Mouse (Mus musculus) midbrain, embryonic 11.5 days (tissue): ENCODE data around the gene Prrc2a. TPM values are rescaled to one million over a fixed set of nuclear protein-coding genes. Genes with fewer than 3 reads are reported as not detected.

ENCODE experiments used
- ATAC-seq: fragments of 200-750 bp; cut with Nextera tagmentation; 2 replicates; pipeline ENCODE4 v1.8.0; 2017; ENCODE audit warnings: moderate TSS enrichment, moderate library complexity; ENCODE audit not compliant: low FRiP score
- DNase-seq: peaks from one replicate; pipeline ENCODE4 v3.0.0; 2015; ENCODE audit warnings: low spot score; ENCODE audit errors: missing footprints
- H3K27ac ChIP-seq: fragments of 300-500 bp; sonication (generic); 2 replicates; pipeline ENCODE4 v1.5.1; 2014; ENCODE audit warnings: low read depth, low read length
- H3K27me3 ChIP-seq: fragments of 300-500 bp; sonication (generic); 2 replicates; pipeline ENCODE4 v1.6.1; 2014; ENCODE audit warnings: mild to moderate bottlenecking, low read length, moderate library complexity, mixed read lengths; ENCODE audit not compliant: control insufficient read depth, insufficient read depth
- H3K36me3 ChIP-seq: fragments of 300-500 bp; sonication (generic); 2 replicates; pipeline ENCODE4 v1.6.1; 2014; ENCODE audit warnings: mild to moderate bottlenecking, low read length, moderate library complexity, mixed read lengths; ENCODE audit not compliant: control insufficient read depth, insufficient read depth
- H3K4me1 ChIP-seq: fragments of 300-500 bp; sonication (generic); 2 replicates; pipeline ENCODE4 v1.6.1; 2014; ENCODE audit warnings: low read length; ENCODE audit not compliant: control insufficient read depth, insufficient read depth
- H3K4me2 ChIP-seq: fragments of 300-500 bp; sonication (generic); 2 replicates; pipeline ENCODE4 v1.6.1; 2014; ENCODE audit warnings: mild to moderate bottlenecking, moderate library complexity
- H3K4me3 ChIP-seq: fragments of 300-500 bp; sonication (generic); 2 replicates; pipeline ENCODE4 v1.5.1; 2014; ENCODE audit warnings: low read depth, low read length
- H3K9ac ChIP-seq: fragments of 300-500 bp; sonication (generic); 2 replicates; pipeline ENCODE4 v1.6.1; 2014; ENCODE audit warnings: low read length
- H3K9me3 ChIP-seq: fragments of 300-500 bp; sonication (generic); 2 replicates; pipeline ENCODE4 v1.6.1; 2016; ENCODE audit warnings: low read length; ENCODE audit not compliant: control insufficient read depth
- WGBS: fragments of 180-500 bp; shearing (Covaris S2); extraction: QIAGEN DNeasy Blood & Tissue Kit; methylation state at CpG from one replicate; pipeline ENCODE4 v1.1.7; 2014; 5-methylcytosine and 5-hydroxymethylcytosine counted together
- polyA plus RNA-seq: library from polyadenylated mRNA; unstranded; fragments of >200 nt; fragmentation: Nextera tagmentation; extraction: Ambion mirVana; gene quantifications from 2 replicates; pipeline ENCODE4 v1.2.1, GENCODE M21; 2014

Prrc2a gene
- polyA plus RNA-seq, 1 experiment from 2014 or later, result 153 TPM

DNA sequence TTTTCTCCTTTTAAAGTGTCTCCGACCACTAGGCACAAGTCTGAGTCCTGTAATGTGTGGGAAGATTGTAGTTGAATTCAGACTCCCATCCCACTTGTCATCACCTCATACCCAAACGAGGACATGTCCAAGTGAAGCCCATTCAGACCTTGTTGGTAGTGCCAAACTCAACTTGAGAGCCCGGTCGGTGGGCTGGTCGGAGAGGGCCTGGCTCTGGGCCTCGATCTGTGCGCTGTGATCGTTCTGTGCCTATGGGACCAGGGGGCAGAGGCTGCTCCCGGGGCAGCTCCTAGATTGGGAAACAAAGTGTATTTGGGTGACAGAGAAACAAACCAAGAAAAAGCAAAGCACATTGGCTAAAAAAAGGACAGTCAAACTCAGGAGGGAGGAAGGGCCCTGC lies 11.6 kb downstream of the Prrc2a start:
- Histone ChIP-seq H3K4me3 (no peak overlapping the region), H3K27ac (no peak overlapping the region), H3K4me2 (no peak overlapping the region), H3K36me3 (peaks cover 76% of the 10 kb centered on the region), H3K4me1 (no peaks in the 10 kb centered on the region), H3K9me3 (no peaks in the 10 kb centered on the region), H3K9ac (no peak overlapping the region), H3K27me3 (no peaks in the 10 kb centered on the region)
- WGBS, result 94% methylated on average over 9 of the region's 9 CpGs
- DNase-seq (no peak), ATAC-seq (no peak)

- H3K27ac ChIP-seq, result no peak overlapping the region
- H3K36me3 ChIP-seq, result peaks cover 67% of the 10 kb centered on the region
- H3K4me1 ChIP-seq, result no peaks in the 10 kb centered on the region
- no peak overlapping the region for H3K4me2 ChIP-seq
- H3K4me3 ChIP-seq, result no peak overlapping the region
- ATAC-seq (no peak), DNase-seq (no peak)
- no peak overlapping the region for H3K9ac ChIP-seq
- no peaks in the 10 kb centered on the region for H3K9me3 ChIP-seq
- 96% methylated on average over 4 of the region's 4 CpGs for WGBS
- H3K27me3 ChIP-seq, result no peaks in the 10 kb centered on the region
Observed at GRCm38 (mm10) chr17:35152121-35152520, 12.6 kb downstream of the Prrc2a start.

DNA sequence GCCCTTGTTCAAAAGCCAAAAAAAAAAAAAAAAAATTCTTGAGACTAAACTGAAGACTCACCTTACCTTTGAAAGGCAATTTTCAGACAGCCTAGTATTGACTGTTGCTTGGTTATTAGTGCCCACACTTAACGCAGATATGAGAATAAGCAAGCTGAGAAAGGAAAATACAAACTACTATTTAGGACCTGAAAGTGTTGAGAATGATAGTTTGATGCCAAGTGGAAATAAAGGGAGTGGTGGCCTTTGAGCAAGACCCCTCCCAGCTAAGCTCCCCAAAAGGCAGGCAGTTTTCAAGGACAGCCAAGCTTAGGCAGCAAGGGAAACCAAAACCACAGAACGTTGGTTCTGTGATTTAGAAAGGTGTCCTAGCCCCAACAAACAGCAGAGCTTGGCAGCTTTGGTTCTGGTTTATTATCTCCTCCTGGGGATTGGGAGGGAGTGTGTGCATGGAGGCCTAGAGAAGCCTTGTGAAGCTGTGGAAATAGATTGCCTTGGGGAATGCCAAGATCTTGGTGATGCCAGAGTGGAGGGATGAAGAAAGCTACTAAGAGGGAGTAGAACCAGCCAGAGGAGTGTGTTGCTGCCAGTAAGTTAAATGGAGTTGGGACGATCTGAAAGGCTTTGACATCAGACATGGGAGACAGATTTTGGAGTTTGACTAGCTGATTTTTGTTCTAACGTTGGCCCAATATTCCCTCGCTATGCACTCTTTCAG lies 16.6 kb downstream of the Prrc2a start:
- WGBS, result 72% methylated on average over 5 of the region's 5 CpGs
- H3K4me1 ChIP-seq, result no peaks in the 10 kb centered on the region
- H3K36me3 ChIP-seq, result peaks cover 66% of the 10 kb centered on the region
- no peak overlapping the region for H3K4me2 ChIP-seq
- H3K27me3 ChIP-seq, result no peaks in the 10 kb centered on the region; the same call in 1 of the 2 replicates
- no peak overlapping the region for H3K27ac ChIP-seq
- ATAC-seq, result 0 out of 2 replicates have a peak, but pooled peaks have one; percentile 16
- H3K4me3 ChIP-seq, result no peak overlapping the region
- H3K9me3 ChIP-seq, result no peaks in the 10 kb centered on the region; the same call in 1 of the 2 replicates
- no peak overlapping the region for H3K9ac ChIP-seq
- no peak for DNase-seq

DNA sequence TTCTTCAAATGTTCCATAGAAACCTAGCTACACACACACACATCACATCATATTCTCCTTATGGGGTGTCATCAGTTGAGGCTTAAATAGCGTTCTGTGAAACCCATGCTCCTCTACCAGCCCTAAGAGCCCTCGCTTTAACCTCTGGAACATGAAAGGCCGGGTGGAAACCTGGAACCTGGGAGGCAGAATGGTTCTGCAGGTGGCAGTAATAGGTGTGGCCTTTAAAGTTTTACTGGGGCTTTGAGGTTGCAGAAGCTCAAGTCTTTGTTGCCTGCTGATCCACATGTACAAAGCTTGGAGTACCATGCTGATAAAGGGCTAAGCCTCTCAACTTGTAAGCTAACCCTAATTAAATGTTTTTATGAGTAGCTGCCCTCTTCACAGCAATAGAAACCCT lies 17.3 kb downstream of the Prrc2a start:
- Histone ChIP-seq H3K36me3 (peaks cover 66% of the 10 kb centered on the region), H3K4me1 (no peaks in the 10 kb centered on the region), H3K9me3 (no peaks in the 10 kb centered on the region; the same call in 1 of the 2 replicates), H3K27me3 (no peaks in the 10 kb centered on the region; the same call in 1 of the 2 replicates), H3K27ac (no peak overlapping the region; the same call in 1 of the 2 replicates), H3K4me2 (no peak overlapping the region), H3K4me3 (no peak overlapping the region), H3K9ac (no peak overlapping the region)
- WGBS, result 61% methylated on average over 3 of the region's 3 CpGs
- ATAC-seq, result no peak
- peak; percentile 90 for DNase-seq

- Histone ChIP-seq H3K9me3 (no peaks in the 10 kb centered on the region; the same call in 1 of the 2 replicates), H3K9ac (no peak overlapping the region), H3K4me2 (no peak overlapping the region), H3K27me3 (no peaks in the 10 kb centered on the region; the same call in 1 of the 2 replicates), H3K27ac (no peak overlapping the region), H3K4me3 (no peak overlapping the region), H3K36me3 (peaks cover 66% of the 10 kb centered on the region), H3K4me1 (no peaks in the 10 kb centered on the region)
- no peak for DNase-seq
- no peak for ATAC-seq
- 87% methylated on average over 5 of the region's 5 CpGs for WGBS
Observed at GRCm38 (mm10) chr17:35146139-35146538, 18.6 kb downstream of the Prrc2a start.

- WGBS, result 93% methylated on average over 6 of the region's 6 CpGs
Observed at GRCm38 (mm10) chr17:35141971-35142370, 22.7 kb downstream of the Prrc2a start.

DNA sequence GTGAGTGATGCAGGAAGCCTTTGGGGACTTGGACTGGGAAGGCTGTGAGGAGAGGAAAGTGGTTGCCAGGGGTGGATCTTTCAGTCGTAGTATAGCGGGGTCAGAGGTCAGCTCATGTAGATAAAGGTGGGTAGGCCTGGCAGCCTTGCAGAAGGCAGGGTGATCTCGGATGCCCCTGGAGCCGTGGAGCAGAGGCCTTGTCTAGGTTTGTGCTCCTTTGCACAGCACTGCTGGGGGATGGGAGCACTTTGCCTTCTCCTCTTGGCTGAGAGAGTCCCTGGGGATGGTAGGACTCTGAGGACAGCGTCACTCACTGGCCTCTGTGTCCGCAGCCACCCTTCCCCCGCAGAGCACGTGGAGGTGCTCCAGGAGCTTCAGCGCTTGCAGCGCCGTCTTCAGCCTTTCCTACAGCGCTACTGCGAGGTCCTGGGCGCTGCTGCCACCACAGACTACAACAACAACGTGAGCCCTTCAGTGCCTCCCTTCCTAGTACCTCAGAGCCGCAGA lies 24.2 kb downstream of the Prrc2a start:
- Histone ChIP-seq H3K27me3 (no peaks in the 10 kb centered on the region; the same call in 1 of the 2 replicates), H3K4me1 (peaks cover 12% of the 10 kb centered on the region), H3K9me3 (no peaks in the 10 kb centered on the region; the same call in 1 of the 2 replicates), H3K9ac (no peak overlapping the region), H3K27ac (no peak overlapping the region), H3K36me3 (peaks cover 54% of the 10 kb centered on the region), H3K4me2 (no peak overlapping the region), H3K4me3 (no peak overlapping the region)
- ATAC-seq, result no peak
- 84% methylated on average over 15 of the region's 16 CpGs for WGBS
- no peak for DNase-seq

More at GRCm38 (mm10) chr17:35141971-35142370, 22.7 kb downstream of the Prrc2a start:
- H3K27ac ChIP-seq, result no peak overlapping the region
- H3K9ac ChIP-seq, result no peak overlapping the region
- peaks cover 64% of the 10 kb centered on the region for H3K36me3 ChIP-seq
- DNase-seq, result no peak
- no peak for ATAC-seq
- no peaks in the 10 kb centered on the region; the same call in 1 of the 2 replicates for H3K27me3 ChIP-seq
- H3K9me3 ChIP-seq, result no peaks in the 10 kb centered on the region; the same call in 1 of the 2 replicates
- no peak overlapping the region for H3K4me2 ChIP-seq
- peaks cover 4% of the 10 kb centered on the region for H3K4me1 ChIP-seq
- no peak overlapping the region for H3K4me3 ChIP-seq

GRCm38 (mm10) chr17:35139269-35139668 lies 25.4 kb downstream of the Prrc2a start:
- H3K9ac ChIP-seq, result no peak overlapping the region
- WGBS, result 95% methylated on average over 3 of the region's 3 CpGs
- no peaks in the 10 kb centered on the region; the same call in 1 of the 2 replicates for H3K27me3 ChIP-seq
- no peak overlapping the region for H3K27ac ChIP-seq
- ATAC-seq, result no peak
- no peaks in the 10 kb centered on the region; the same call in 1 of the 2 replicates for H3K9me3 ChIP-seq
- peaks cover 41% of the 10 kb centered on the region for H3K36me3 ChIP-seq
- peaks cover 12% of the 10 kb centered on the region for H3K4me1 ChIP-seq
- no peak for DNase-seq
- no peak overlapping the region for H3K4me3 ChIP-seq
- H3K4me2 ChIP-seq, result no peak overlapping the region

- H3K27ac ChIP-seq, result peak overlapping the region; percentile 91
- peak overlapping the region; percentile 76 for H3K9ac ChIP-seq
- DNase-seq (peak; percentile 91), ATAC-seq (peak; percentile 80)
- peaks cover 12% of the 10 kb centered on the region for H3K4me1 ChIP-seq
- peaks cover 10% of the 10 kb centered on the region for H3K36me3 ChIP-seq
- WGBS, result under 1% methylated on average over 43 of the region's 43 CpGs
- H3K4me2 ChIP-seq, result peak overlapping the region; percentile 85
- peak overlapping the region; percentile 87 for H3K4me3 ChIP-seq
- H3K27me3 ChIP-seq, result no peaks in the 10 kb centered on the region
- H3K9me3 ChIP-seq, result no peaks in the 10 kb centered on the region
Observed at GRCm38 (mm10) chr17:35135591-35136320, 28.9 kb downstream of the Prrc2a start.
